Mouse (Mus musculus) CH12.LX (cell line): ENCODE results near the gene Syndig1.

Experiments used
- NRF1 ChIP-seq: IDR thresholded peaks from 2 replicates; pipeline ENCODE4 v1.6.1; 2014; ENCODE audit warnings: low read depth, mild to moderate bottlenecking, inconsistent platforms, low read length, improper control_type of control experiment, moderate library complexity
- POLR2A ChIP-seq: IDR thresholded peaks from 2 replicates; pipeline ENCODE4 v1.6.1; 2011; ENCODE audit warnings: low read depth, mild to moderate bottlenecking, improper control_type of control experiment, low read length
- USF1 ChIP-seq: IDR thresholded peaks from 2 replicates; pipeline ENCODE4 v1.6.1; 2014; ENCODE audit warnings: low read depth, mild to moderate bottlenecking, inconsistent platforms, low read length, improper control_type of control experiment
- ZKSCAN1 ChIP-seq: IDR thresholded peaks from 2 replicates; pipeline ENCODE4 v1.6.1; 2012; ENCODE audit warnings: low read depth, inconsistent platforms, low read length, improper control_type of control experiment, borderline replicate concordance
- ZMIZ1 ChIP-seq: IDR thresholded peaks from 2 replicates; pipeline ENCODE4 v1.6.1; 2012; ENCODE audit warnings: low read depth, mild to moderate bottlenecking, inconsistent platforms, low read length, improper control_type of control experiment

DNA sequence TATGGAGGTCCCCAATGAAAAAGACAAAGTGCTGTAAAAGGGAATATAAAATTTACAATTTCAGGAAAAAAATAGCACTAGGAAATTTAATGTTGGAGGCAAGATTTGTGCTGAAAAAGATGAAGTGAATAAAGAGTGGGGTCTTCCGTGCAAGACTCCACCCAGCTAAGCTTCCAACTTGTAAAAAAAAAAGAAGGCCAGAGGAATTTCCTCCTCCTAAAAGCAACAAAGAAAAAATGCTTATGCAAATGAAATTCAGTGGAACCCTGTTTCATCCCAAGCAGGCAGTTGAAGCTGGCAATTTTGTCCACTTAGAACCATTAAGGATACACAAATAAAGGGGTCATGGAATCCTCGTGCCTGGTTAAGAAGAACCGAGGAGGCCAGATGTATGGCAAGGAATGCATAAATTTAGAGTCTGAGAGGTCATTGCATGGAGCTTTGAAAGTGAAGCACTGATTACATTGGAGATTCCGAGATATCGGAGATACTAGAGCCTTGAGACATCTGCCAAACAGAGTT is 37.0 kb downstream of the Syndig1 start:
- TF ChIP-seq POLR2A (no peak), ZMIZ1 (no peak), ZKSCAN1 (no peak), NRF1 (no peak), USF1 (no peak)
